Mouse (Mus musculus) cerebellum, adult 11-12 months (tissue): ENCODE measurements around the gene Prpf8.
A peak's percentile ranks its signal among the peaks of the same experiment; 100 is the strongest.

Source experiments
- DNase-seq: peaks from one replicate; pipeline ENCODE4 v3.0.0; 2022

Prpf8 gene

DNA sequence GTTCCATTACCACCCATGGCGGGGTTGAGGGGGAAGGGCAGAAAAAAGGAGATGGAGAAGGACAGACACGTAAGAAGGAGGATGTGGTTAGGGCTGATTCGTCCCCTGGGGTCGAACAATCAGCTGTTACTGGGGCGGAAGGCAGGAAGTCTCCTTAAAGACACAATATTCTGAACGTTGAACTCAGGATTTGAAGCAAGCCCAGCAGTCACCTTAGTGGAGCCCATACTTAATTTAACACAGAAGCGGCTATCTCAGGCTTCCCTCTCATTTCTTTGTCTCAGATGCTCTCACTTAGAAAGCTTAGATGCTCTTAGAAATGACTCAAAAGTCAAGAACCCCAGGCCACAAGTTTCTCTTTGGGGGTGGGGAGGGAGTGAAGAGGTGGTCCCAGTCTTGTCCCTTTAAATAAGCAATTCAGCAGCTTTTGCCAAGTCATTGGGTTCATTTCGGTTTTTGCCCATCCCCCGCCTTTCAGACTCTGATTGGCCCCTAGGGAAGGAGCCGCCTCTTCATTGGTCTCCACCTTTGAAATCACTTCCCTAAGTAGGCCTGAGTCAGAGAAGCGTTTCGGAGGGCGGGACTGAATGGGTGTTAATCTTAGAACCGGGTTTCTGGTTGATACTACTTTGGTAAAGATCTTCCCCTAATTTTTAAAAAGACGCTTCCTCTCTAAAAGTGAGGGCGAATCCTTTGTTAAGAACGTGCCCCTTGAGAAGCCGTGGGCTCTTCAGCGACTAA lies 26.3 kb upstream of the Prpf8 start:
- peak; percentile 93 for DNase-seq

DNA sequence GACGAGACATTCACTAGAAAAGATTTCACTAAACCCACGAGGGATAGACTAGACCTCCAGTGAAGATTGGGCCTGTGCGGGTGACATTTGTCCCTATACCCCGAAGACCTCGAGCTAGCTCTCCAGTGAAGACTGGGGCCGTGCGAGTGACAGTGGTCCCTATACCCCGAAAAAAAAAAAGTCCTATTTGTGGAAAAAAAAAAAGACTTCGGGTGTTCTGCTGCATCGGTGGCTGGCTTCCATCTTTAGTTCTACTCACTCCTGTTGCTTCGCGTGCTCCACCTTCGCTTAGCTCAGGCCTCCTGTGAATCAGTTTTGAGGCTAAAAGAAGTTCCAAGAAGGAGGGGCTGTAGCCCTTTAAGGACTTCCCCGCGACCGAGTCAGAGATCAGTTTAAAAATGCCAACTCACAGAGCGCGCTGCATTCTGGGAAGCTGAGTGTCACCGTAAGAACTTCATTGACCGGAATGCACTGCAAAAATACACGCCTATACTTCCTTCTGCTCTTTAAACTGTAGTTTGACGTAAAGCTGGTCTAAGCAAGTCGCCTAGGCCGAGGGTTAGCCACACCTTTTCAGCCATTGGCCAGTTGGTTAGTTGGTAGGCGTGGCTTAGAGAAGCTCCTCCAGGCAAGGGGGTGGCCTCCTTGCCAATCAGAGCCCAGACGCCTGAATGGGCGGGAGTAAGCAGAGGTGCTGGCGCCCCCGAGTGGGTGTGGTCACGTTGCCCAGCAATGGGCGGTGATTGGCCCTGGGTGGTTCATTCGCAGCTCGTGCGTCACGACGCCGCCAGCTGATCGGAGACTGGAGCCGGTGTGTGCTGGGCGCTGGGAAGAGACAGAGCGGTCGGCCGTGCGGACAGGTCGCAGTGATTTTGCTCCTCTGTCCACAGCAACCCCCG lies 25.5 kb upstream of the Prpf8 start, which contains the start of gene Tlcd2:
Gene Tlcd2, plus strand, starts transcription at position 872 of the 899 bp plus-strand sequence.
- DNase-seq = peak; percentile 100

DNA sequence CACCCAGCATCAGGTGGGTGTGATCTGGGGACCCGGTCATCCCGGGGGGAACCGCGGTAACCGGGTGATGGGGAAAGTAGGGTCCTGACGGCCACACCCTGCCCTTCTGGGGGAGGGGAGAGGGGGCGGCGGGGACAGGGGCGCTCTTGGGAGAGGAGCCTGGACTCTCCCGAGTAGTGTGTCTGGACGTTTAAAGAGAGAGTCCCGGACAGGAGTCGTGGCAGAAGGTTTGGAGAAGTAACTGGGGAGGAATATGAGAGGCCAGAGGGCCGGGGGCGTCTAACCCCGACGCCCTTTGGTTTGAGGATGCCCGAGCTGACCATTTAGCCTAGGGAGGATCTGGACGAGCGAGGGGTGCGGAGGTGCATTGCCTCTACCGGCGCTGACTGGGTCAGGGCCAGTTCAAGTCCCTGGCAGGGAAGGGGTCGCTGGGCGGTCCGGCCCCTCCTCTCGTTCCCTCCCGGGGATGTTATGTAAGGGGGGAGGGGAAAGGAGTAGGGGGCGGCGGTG lies 24.8 kb upstream of the Prpf8 start:
- DNase-seq = no peak

DNA sequence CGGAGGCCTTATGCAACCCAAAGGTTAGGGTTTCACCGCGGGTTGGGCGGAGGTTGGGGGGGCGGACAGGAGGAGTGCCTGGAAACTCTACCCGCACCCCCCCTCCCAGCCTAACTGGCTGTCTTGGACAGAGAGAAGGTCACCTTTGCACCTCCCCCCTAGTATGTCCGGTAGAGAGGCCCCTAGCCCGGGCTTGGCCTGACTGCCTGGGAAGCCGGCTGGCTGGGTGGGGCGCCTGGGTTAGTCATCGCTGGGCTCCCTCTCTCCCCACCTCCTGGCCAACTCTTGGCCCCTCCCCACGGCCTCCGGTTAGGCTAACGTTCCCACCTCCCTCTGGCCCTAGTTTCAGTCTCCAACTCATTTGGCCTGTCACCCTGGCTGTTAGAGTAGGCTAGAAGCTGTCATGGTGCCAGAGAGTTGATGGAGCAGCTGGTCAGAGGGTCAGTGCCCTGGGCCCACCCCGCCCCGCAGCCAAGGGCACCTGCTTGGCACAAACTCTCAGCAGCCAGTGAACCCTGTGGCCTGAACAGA lies 24.3 kb upstream of the Prpf8 start:
- DNase-seq = peak; percentile 83

DNA sequence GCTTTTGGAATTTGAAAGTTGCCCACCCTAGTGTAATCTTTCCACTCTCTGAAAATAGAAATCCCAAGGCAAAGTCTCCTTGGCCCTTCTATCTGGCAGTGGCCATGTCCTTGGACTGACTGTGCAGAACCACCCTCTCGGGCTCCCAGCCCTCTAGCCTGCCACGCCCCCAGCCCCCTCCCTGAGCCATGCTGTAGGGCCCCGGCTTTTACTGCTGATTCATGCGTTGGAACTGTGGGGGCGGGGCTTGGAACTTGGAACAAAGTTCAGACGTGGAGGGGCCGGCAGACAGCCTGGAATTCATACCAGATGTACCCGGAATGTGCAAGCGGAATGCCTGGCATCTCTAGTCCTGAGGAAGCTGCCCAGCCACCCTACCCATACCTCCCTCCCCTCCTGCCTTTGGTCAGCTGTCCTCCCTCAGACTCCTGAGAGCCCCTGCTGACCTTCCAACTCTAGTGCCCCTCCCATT lies 23.7 kb upstream of the Prpf8 start:
- DNase-seq = peak; percentile 76

DNA sequence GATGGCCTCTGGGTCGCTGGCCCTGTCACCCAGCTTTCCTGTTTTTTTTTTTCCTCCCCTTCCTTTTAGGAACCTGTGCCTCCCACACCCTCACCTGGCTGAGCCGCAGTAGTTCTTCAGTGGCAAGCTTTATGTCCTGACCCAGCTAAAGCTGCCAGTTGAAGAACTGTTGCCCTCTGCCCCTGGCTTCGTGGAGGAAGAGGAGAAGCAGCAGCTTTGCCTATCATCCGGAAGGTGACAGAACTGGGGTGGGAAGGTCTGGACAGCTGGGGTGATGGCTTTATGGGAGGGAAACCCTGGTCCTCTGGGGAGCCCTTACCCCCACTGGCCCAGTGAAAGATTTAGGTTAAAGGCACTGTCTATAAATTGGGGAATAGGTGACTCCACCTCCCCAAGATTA lies 23.0 kb upstream of the Prpf8 start:
- no peak for DNase-seq

DNA sequence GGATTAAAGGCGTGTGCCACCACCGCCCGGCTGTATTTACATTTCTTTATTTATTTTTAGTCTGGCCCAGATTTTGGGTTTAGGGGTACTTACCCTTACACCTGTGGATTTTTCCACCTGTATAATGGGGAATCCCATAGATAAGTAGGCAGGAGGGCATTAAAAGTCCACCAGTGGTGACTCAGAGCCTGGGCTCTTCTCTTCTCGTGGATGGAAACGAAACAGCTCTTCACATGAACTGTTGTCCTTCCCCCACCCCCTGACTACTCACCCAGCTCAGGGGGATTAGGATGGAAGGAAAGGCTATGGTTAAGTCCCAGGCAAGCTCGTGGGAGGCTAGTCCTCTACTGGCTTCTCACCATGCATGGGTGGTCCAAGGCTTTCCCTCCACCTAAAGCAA lies 22.2 kb upstream of the Prpf8 start:
- DNase-seq = no peak

DNA sequence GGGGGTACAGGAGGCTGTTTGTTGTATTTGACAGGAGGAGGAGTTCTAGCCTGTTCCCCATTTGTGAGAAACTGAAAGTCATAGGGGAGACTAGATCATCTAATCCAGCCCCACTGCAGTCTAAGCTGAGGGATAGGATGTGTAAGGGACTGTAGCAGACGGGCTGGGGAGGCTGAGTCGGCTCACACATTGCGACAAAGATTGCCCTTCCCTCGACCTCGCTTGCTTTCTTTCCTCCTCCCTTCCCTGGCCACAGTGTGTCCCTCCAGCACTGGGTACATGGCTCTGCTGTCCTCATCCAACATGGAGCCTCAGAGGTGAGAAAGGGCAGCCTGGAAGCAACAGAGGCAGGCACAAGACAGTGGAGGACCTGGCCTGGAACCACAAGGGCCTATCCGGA lies 21.6 kb upstream of the Prpf8 start:
- no peak for DNase-seq

DNA sequence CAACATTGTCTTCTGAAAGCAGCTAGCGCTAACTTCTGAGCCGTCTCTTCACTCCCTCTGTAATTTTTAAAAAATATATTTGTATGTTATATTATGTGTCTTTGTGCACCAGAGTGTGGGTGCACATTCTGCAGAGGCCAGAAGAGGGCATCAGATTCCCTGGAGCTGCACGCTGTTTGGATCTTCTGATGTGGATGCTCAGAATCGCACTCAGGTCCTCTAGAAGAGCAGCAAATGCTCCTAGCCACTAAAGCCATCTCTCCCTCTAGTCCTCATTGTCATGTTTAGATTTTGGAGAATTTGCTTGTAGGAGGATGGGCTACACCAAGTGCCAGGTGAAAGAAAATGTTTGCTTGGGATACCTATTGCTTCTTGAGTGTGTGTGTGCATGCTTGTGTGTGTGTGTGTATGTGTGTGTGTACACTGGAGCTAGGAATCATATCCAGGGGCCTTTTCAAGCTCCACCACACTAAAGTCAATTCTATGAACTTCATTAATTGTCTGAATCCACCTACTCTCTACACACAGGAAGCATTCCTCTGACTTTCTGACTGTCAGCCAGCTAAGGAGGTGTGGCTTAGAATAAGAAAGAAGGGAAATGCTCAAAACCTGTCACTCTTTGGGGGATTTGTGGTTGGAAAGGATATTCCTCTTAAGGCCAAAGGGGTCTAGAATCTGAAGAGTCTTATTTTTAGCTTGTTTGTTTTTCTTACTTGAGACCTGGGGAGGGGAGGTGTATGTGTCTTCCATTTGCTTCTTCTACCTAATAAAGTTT lies 19.7 kb upstream of the Prpf8 start:
- DNase-seq = no peak

DNA sequence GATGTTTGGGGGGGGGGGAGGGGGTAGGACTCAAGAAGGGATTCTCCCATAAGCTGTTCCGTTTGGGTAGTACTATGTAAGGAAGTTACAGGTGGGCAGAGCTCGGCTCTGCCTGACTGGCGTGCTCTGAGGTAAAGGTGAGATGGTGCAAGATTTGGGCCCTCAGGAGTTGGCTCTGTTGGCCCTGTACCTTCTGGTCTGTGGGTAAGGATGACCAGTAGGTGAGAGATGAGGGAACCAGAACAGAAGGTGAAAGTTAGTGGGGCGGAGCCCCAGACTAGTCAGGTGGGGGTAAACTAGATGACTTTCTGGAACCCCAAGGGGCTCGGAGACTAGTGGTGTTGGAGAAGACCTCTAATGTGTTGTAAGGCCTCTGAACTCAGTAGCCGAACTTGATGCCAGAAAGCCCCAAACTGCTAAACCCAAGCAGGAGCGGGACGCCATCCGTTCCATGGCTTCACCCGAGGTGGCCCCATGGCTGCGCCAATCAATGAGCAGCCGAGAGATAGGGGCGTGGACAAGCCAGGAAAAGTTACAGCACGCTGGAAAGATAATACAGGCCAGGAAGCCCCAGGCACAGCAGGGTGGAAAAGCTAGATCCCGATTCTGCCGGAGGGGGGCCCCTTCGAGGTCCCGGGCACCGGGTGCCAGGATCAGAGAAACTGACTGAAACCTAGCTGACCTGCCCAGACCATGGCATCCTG lies 19.0 kb upstream of the Prpf8 start:
- no peak for DNase-seq

DNA sequence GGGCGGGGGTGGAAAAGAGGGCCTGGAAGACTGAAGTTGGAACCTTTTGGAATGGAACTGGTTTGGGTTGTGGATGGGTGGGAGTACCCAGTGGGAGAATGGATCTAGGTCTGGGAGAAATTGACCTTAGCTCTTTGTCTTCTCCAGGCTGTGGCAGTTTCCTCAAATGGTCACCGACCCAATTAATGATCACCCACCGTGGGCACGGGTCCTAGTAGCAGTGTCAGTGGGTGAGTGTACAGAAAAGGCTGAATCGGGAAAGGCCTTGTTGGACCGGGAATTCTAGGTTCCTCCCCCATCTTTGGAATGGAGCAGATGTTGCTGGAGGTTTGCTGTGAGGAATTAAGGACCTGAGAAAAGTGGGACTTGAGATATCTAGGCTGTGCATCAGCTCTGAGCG lies 18.2 kb upstream of the Prpf8 start:
- no peak for DNase-seq

DNA sequence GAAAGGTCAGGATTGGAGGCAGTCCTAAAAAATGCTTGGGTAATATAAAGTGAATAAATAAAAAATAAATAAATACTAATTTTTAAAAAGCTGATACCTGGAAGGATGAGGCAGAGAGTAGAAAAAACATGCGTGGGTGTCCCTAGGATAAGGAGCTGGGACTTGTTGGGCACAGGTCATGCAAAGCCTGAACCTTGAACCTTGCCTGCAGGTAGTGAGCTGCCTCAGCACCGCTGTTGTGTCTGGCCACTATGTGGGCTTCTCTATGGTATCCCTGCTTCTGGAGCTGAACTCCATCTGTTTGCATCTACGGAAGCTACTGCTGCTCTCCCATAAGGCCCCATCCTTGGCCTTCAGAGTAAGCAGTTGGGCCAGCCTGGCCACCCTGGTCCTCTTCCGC lies 17.4 kb upstream of the Prpf8 start:
- DNase-seq = no peak

DNA sequence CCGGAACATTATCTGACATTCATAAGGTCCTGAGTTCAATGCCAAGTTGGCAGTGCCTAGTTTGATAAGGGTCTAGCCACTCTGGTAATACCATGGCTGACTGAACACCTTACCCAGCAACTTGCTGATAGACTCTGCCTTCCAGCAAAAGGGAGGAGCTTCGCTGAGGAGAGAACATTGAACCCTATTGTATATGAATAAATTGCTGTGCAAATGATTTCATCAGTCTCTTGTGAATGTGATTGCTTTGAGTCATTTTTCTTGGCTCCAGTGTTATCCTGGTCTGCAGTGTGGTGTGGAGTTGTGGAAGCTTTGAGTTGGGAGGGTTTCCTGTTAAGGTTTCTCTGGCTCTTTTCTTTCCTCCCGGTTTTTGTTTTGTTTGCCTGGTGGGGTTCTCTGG lies 15.9 kb upstream of the Prpf8 start:
- no peak for DNase-seq

DNA sequence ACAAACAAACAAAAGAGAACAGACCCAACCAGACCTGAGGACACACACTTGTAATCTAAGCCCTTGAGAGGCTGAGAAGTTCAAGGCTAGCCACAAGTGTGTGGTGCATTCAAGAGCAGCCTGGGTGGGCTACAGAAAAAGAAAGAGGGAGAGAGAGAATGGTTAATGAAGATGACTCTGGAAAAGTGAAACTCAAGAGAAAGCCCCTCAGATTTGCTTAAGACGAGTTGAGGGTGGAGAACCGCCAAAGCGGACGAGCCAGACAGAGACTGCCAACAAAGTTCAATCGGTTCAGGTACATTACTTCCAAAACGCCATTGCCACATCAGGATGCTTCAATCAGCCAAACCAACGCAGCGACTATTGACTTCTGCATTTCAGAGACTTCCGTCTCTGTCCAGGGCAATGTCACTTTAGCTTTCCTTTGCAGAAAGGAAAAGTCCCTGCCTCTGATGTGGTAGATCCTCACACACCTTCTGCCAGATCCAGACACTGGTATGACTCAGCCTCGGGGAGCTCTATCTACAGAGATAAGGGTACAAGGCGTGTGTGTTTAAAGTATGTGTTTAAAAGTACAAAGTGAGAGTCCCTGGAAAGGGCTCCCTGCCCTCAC lies 14.0 kb upstream of the Prpf8 start:
- no peak for DNase-seq

DNA sequence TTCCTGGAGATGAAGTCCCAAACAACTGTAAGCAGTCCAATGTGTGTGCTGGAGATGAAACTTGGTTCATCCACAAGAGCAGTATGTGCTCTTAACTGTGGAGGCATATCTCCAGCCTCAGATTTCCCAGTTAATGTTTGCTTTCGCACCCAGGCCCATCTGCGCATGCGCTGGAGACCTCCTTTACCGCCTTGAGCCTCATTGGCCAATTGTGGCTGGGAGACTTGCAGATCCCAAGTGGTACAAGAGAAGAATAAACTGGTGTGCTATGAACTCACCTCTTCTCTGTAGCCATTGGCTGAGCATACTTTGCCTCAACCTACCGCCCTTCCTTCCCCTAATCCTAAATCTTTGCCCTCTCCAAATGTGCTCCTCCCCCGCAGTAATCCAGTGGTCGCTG lies 13.2 kb upstream of the Prpf8 start:
- DNase-seq = no peak

DNA sequence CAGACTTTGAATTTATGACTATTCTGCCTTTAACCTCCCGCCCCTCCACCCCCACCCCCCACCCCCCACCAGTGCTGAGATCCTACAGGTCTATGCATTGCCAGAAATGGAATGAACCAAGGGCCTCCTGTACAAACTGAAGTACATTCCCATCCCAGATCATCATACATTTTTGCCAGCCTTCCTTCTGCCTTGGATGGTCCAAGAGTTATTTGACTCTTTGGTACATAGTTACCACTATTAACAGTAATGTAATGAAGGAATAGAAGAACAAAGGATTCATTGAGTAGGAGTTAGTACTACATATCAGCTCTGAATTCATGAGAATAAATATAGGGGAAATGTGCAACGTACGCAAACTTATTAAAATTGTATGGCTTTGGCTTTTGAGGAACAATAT lies 424 bp upstream of the Prpf8 start:
- no peak for DNase-seq

DNA sequence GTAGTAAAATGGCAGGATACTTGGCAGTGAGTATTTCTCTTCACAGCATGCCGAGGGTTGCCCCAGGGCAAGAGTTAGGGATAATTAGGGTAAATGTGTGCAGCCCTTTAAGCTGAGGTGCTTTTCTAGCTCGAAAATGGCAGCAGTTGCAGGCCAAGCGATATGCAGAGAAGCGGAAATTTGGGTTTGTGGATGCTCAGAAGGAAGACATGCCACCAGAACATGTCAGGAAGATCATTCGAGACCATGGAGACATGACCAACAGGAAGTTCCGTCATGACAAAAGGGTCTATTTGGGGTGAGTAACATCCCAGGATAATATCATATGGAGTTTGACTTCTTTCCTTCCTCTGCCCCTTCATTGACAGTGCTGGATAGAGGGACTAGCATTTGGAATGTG lies 880 bp downstream of the Prpf8 start:
- DNase-seq = no peak

DNA sequence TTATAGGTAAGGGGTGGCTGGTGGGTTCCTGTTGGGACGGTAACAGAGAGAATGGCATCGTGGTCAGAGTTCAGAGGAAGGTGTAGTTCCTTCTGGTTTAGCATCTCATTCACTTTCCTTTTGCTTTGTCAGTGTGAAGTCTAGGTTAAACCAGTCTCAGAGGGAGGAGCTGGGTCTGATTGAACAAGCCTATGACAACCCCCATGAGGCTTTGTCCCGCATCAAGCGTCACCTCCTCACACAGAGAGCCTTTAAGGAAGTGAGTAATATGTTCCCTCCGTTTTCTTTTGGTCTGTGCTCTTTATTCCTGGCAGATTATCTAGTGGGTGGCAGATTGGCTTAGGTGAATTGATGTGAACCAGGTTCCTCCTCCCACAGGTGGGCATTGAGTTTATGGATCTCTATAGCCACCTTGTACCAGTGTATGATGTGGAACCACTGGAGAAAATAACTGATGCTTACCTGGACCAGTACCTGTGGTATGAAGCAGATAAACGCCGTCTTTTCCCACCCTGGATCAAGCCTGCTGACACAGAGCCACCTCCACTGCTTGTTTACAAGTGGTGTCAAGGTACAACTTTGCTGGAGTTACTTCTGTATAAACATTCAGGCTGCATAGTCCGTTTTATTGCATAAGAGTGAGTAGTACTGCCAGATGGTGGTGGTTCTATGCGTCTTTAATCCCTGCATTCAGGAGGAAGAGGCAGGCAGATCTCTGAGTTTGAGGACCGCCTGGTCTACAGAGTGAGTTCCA lies 7.9 kb downstream of the Prpf8 start:
- DNase-seq = no peak

DNA sequence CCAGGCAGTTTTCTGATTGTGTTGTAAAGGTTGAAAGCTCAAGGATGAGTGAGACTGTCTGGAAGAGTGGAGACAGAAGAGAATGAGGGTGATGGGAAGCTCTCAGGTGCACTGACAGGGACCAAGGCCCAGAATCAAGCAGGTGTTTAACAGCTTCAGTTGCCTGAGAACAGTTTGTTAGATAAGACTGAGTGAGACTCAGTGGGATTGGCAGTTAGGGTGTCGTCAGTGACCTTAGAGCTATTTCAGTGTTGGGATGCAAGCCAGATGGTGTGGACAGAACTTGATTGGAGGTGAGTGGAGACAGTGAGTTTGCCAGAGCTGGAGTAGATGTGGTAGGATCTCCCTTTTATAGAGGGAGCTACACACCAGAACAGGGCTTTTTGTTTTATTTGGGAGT lies 11.5 kb downstream of the Prpf8 start:
- no peak for DNase-seq

DNA sequence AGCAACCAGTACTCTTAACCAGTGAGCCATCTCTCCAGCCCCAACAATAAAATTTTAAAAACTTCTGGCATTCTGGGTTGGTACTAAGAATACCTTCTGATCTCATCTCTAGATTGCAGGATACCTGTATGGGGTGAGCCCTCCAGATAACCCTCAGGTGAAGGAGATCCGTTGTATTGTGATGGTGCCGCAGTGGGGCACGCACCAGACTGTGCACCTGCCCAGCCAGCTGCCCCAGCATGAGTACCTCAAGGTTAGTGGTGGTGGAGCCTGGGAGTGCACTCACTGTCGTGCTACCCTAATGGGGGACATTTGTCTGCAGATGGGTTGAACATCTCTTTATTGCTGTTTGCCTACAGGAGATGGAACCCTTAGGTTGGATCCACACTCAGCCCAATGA lies 21.5 kb downstream of the Prpf8 start:
- no peak for DNase-seq

DNA sequence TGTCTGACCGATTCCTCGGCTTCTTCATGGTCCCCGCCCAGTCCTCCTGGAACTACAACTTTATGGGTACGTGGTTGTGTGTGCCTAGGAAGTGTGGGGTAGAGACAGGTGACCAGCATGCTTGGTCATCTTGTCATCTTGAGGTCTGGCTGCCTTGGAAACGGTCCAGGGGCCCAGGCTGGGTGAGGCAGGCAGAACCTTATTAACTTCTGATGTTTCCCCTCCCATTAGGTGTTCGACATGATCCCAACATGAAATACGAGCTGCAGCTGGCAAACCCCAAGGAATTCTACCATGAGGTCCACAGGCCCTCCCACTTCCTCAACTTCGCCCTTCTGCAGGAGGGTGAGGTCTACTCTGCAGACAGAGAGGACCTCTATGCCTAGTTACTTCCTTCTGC lies 22.3 kb downstream of the Prpf8 start:
- peak; percentile 44 for DNase-seq
